Mouse (Mus musculus) testis, adult 2 months (tissue): ENCODE measurements around the gene Olfr462. TPM values are rescaled to one million over a fixed set of nuclear protein-coding genes. Genes with fewer than 3 reads are reported as not detected.

Source experiments
- H3K27ac ChIP-seq: fragments of 200-500 bp; 2 replicates; pipeline ENCODE4 v1.5.1; 2012; ENCODE audit warnings: low read depth, low read length; ENCODE audit not compliant: control insufficient read depth, insufficient read depth
- H3K27me3 ChIP-seq: fragments of 200-500 bp; 2 replicates; pipeline ENCODE4 v1.6.1; 2012; ENCODE audit warnings: mild to moderate bottlenecking, low read length, moderate library complexity; ENCODE audit not compliant: control insufficient read depth, insufficient read depth
- H3K36me3 ChIP-seq: fragments of 200-500 bp; 2 replicates; pipeline ENCODE4 v1.6.1; 2012; ENCODE audit warnings: mild to moderate bottlenecking, low read length; ENCODE audit not compliant: control insufficient read depth, insufficient read depth
- H3K4me1 ChIP-seq: fragments of 200-500 bp; 2 replicates; pipeline ENCODE4 v1.6.1; 2012; ENCODE audit warnings: low read length; ENCODE audit not compliant: control insufficient read depth, insufficient read depth
- H3K4me3 ChIP-seq: fragments of 200-500 bp; 2 replicates; pipeline ENCODE4 v1.5.1; 2012; ENCODE audit warnings: low read depth, mild to moderate bottlenecking, low read length, moderate library complexity, mixed read lengths; ENCODE audit not compliant: control insufficient read depth
- CTCF ChIP-seq: fragments of 200-500 bp; IDR thresholded peaks from 2 replicates; pipeline ENCODE4 v1.5.1; 2012; ENCODE audit warnings: low read depth, mild to moderate bottlenecking, inconsistent platforms, low read length, moderate library complexity; ENCODE audit not compliant: control insufficient read depth, insufficient read depth, insufficient replicate concordance
- POLR2A ChIP-seq: fragments of 200-500 bp; IDR thresholded peaks from 2 replicates; pipeline ENCODE4 v1.6.1; 2012; ENCODE audit warnings: low read depth, mild to moderate bottlenecking, inconsistent platforms, low read length, moderate library complexity; ENCODE audit not compliant: control insufficient read depth
- polyA plus RNA-seq: library from polyadenylated mRNA; depleted of rRNA; stranded (reverse); fragments of >200 nt; gene quantifications from 2 replicates; pipeline ENCODE4 v1.2.3, GENCODE M21; 2012

The Olfr462 gene
- polyA plus RNA-seq, 1 experiment: not detected

- TF ChIP-seq CTCF (no peak), POLR2A (no peak)
- Histone ChIP-seq H3K27me3 (no peaks in the 10 kb centered on the region), H3K36me3 (peaks cover 3% of the 10 kb centered on the region; the same call in 1 of the 2 replicates), H3K27ac (no peak overlapping the region), H3K4me3 (no peak overlapping the region; the same call in 1 of the 2 replicates), H3K4me1 (no peaks in the 10 kb centered on the region)
Observed at GRCm38 (mm10) chr11:87862805-87863204, 29.3 kb downstream of the Olfr462 start.

- TF ChIP-seq POLR2A: no peak
- no peak for TF ChIP-seq CTCF
- H3K36me3 ChIP-seq: peaks cover 8% of the 10 kb centered on the region
- no peaks in the 10 kb centered on the region for H3K27me3 ChIP-seq
- H3K4me3 ChIP-seq: no peak overlapping the region
- no peak overlapping the region for H3K27ac ChIP-seq
- H3K4me1 ChIP-seq: no peaks in the 10 kb centered on the region
Observed at GRCm38 (mm10) chr11:87860426-87860825, 31.6 kb downstream of the Olfr462 start.

- no peak for TF ChIP-seq CTCF
- TF ChIP-seq POLR2A: no peak
- no peaks in the 10 kb centered on the region for H3K4me1 ChIP-seq
- H3K36me3 ChIP-seq: peaks cover 8% of the 10 kb centered on the region
- H3K4me3 ChIP-seq: no peak overlapping the region
- no peak overlapping the region for H3K27ac ChIP-seq
- H3K27me3 ChIP-seq: no peaks in the 10 kb centered on the region
Observed at GRCm38 (mm10) chr11:87859273-87859672, 32.8 kb downstream of the Olfr462 start.

GRCm38 (mm10) chr11:87854550-87854949, 37.5 kb downstream of the Olfr462 start:
- H3K27me3 ChIP-seq: no peaks in the 10 kb centered on the region
- no peak overlapping the region for H3K4me3 ChIP-seq
- H3K27ac ChIP-seq: no peak overlapping the region
- H3K36me3 ChIP-seq: peaks cover 5% of the 10 kb centered on the region
- TF ChIP-seq CTCF (no peak), POLR2A (no peak)
- peaks cover 4% of the 10 kb centered on the region for H3K4me1 ChIP-seq

- TF ChIP-seq POLR2A: no peak
- no peak for TF ChIP-seq CTCF
- Histone ChIP-seq H3K27me3 (no peaks in the 10 kb centered on the region), H3K36me3 (peaks cover 5% of the 10 kb centered on the region), H3K4me1 (peaks cover 4% of the 10 kb centered on the region), H3K27ac (peak overlapping the region; percentile 55; the same call in 1 of the 2 replicates), H3K4me3 (peak overlapping the region; percentile 93)
Observed at GRCm38 (mm10) chr11:87853597-87853954, 38.5 kb downstream of the Olfr462 start.

- Histone ChIP-seq H3K4me3 (peak within 1 kb of the TSS; percentile 93), H3K27ac (peak within 1 kb of the TSS; percentile 55), H3K36me3 (peaks cover 5% of the 10 kb centered on the region), H3K4me1 (peaks cover 4% of the 10 kb centered on the region), H3K27me3 (no peaks in the 10 kb centered on the region)
- TF ChIP-seq POLR2A (peak; percentile 88), CTCF (no peak)
Observed at GRCm38 (mm10) chr11:87852690-87853596, 39.1 kb downstream of the Olfr462 start, which contains the start of gene Mks1. Gene Mks1 (plus strand): TSS chr11:87853215.

GRCm38 (mm10) chr11:87847884-87848283, 44.2 kb downstream of the Olfr462 start:
- peaks cover 5% of the 10 kb centered on the region for H3K4me1 ChIP-seq
- TF ChIP-seq CTCF: no peak
- TF ChIP-seq POLR2A: no peak
- no peak overlapping the region for H3K4me3 ChIP-seq
- H3K27me3 ChIP-seq: no peaks in the 10 kb centered on the region
- no peak overlapping the region for H3K27ac ChIP-seq
- no peaks in the 10 kb centered on the region for H3K36me3 ChIP-seq
